Mouse (Mus musculus): ENCODE measurements at regions not wholly inside any gene's neighbourhood (a gene's known extent, or its start where the extent isn't known, plus 50 kb on each side); places are given as distances from the start of the nearest gene placed in this dataset.
A peak's percentile ranks its signal among the peaks of the same experiment; 100 is the strongest.

DNA sequence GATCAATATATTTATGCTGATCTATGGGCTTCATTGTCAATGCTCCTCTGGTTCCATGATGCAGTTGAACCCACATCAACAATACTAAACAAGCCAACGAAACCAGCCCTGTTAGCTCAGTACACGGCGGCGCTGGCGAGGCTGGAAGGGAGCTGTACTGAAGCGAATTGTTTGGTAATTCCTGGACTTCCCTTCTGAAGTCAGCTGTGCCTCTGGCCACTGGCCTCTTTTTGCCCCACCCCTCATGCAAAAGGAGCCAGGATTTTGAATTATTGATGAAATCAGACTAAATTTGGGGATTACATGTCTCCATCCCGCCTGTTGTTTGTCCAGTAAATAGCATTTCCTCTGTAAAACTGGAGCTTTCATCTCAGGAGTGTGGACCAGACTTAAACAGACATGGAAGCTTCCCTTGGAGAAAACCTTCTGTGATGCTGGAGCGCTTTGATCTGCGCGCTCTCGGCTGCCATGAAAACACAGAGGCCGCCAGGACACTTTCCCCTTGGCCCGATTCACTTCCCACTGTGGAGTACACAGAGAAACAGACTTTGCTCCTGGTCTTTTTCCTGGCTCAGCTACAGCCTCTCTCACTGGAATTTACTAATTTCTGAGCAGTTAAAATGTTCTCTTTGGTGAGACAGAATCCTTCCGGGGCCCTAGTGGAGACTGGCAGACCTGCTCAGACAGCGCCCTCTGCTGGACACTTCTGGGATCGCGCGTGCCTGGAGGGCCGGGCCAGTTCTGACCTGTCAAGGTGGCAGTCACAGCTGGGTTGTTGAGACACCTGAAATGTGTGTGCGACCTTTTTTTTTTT, 412.9 kb upstream of the Gm6657 start:
- no peak overlapping the region for H3K27ac ChIP-seq (ENCODE audit: insufficient read depth, low read depth, low read length, poor library complexity, severe bottlenecking)
- DNase-seq (ENCODE audit: low read depth, low spot score) = peak; percentile 64
- in situ Hi-C loops (cut with MboI; ENCODE audit: low sequenced_read_pairs in 2 of 2, unreplicated experiment in 2 of 2) = no loop called here
- no peaks in the 10 kb centered on the region for H3K9me3 ChIP-seq (ENCODE audit: control insufficient read depth, insufficient read depth, low read depth, low read length)
- TF ChIP-seq ZNF384 (IDR thresholded peaks at IDR 0.05; ENCODE audit: low read depth, low read length) = 0 out of 2 replicates have a peak, but pooled peaks have one; percentile 65
- TF ChIP-seq MAFK (IDR thresholded peaks at IDR 0.05; ENCODE audit: insufficient read depth, low read depth, low read length) = no peak
- TF ChIP-seq ZC3H11A (IDR thresholded peaks at IDR 0.05; ENCODE audit: borderline replicate concordance, low read depth, low read length) = peak; percentile 58; the same call in 1 of the 2 replicates
- 0 out of 2 replicates have a peak overlapping the region, but pooled peaks have one; percentile 38 for H3K9ac ChIP-seq (ENCODE audit: insufficient read depth, low read depth, low read length, poor library complexity, severe bottlenecking)
- H3K4me3 ChIP-seq (ENCODE audit: insufficient read depth in 1 of 2, low read depth in 1 of 2, low read length in 2 of 2, poor library complexity in 1 of 2, severe bottlenecking in 1 of 2) = peak overlapping the region; percentile 17 to 65
- H3K36me3 ChIP-seq (ENCODE audit: control insufficient read depth, insufficient read depth, low read length, poor library complexity, severe bottlenecking) = no peaks in the 10 kb centered on the region
- H3K4me1 ChIP-seq (ENCODE audit: control insufficient read depth in 2 of 2, insufficient read depth in 2 of 2, low read length in 2 of 2, poor library complexity in 1 of 2) = no peaks in the 10 kb centered on the region

- H3K4me3 ChIP-seq (ENCODE audit: insufficient read depth in 1 of 2, low read depth in 1 of 2, low read length in 2 of 2, poor library complexity in 1 of 2, severe bottlenecking in 1 of 2) = no peak overlapping the region
- no peak for TF ChIP-seq MAFK (IDR thresholded peaks at IDR 0.05; ENCODE audit: insufficient read depth, low read depth, low read length)
- TF ChIP-seq ZNF384 (IDR thresholded peaks at IDR 0.05; ENCODE audit: low read depth, low read length) = no peak
- TF ChIP-seq HCFC1 (IDR thresholded peaks at IDR 0.05; ENCODE audit: borderline replicate concordance, insufficient read depth, low read length) = no peak
- no peak for TF ChIP-seq CHD2 (IDR thresholded peaks at IDR 0.05; ENCODE audit: low read depth, low read length)
- no peak for TF ChIP-seq ZC3H11A (IDR thresholded peaks at IDR 0.05; ENCODE audit: borderline replicate concordance, low read depth, low read length)
- no peaks in the 10 kb centered on the region for H3K4me1 ChIP-seq (ENCODE audit: control insufficient read depth in 2 of 2, insufficient read depth in 2 of 2, low read length in 2 of 2, poor library complexity in 1 of 2)
- H3K27ac ChIP-seq (ENCODE audit: insufficient read depth, low read depth, low read length, poor library complexity, severe bottlenecking) = no peak overlapping the region
- no peak for DNase-seq (ENCODE audit: low read depth, low spot score)
- in situ Hi-C loops (cut with MboI; ENCODE audit: low sequenced_read_pairs in 2 of 2, unreplicated experiment in 2 of 2) = no loop called here
- H3K9me3 ChIP-seq (ENCODE audit: control insufficient read depth, insufficient read depth, low read depth, low read length) = no peaks in the 10 kb centered on the region
- H3K36me3 ChIP-seq (ENCODE audit: control insufficient read depth, insufficient read depth, low read length, poor library complexity, severe bottlenecking) = no peaks in the 10 kb centered on the region
- no peak overlapping the region for H3K9ac ChIP-seq (ENCODE audit: insufficient read depth, low read depth, low read length, poor library complexity, severe bottlenecking)
Measured at GRCm38 (mm10) chr12:77783909-77784308, 410.1 kb upstream of the Gm6657 start.

DNA sequence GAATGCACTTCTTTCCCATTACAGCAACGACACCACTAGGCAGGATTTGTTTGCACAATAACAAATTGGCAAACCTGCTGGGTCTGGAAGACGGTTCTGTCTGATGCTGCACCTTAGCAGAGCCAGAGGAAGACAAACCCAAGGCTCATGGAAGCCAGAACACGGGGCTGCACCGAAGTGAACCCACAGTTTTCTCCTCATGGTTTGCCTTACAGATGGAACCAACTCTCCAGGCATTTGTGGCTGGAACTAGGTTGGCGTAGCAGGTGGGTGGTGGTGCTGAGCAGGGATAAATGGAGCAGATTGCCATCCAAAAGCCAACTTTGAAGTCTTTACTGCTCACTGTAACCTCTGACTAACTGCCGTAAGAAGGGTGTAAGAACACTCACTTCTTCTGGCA, 408.4 kb upstream of the Gm6657 start:
- H3K4me3 ChIP-seq (ENCODE audit: insufficient read depth in 1 of 2, low read depth in 1 of 2, low read length in 2 of 2, poor library complexity in 1 of 2, severe bottlenecking in 1 of 2) = no peak overlapping the region
- H3K9me3 ChIP-seq (ENCODE audit: control insufficient read depth, insufficient read depth, low read depth, low read length) = no peaks in the 10 kb centered on the region
- H3K27ac ChIP-seq (ENCODE audit: insufficient read depth, low read depth, low read length, poor library complexity, severe bottlenecking) = no peak overlapping the region
- H3K9ac ChIP-seq (ENCODE audit: insufficient read depth, low read depth, low read length, poor library complexity, severe bottlenecking) = no peak overlapping the region
- TF ChIP-seq HCFC1 (IDR thresholded peaks at IDR 0.05; ENCODE audit: borderline replicate concordance, insufficient read depth, low read length) (no peak), ZC3H11A (IDR thresholded peaks at IDR 0.05; ENCODE audit: borderline replicate concordance, low read depth, low read length) (no peak), CHD2 (IDR thresholded peaks at IDR 0.05; ENCODE audit: low read depth, low read length) (no peak), ZNF384 (IDR thresholded peaks at IDR 0.05; ENCODE audit: low read depth, low read length) (no peak), MAFK (IDR thresholded peaks at IDR 0.05; ENCODE audit: insufficient read depth, low read depth, low read length) (no peak)
- DNase-seq (ENCODE audit: low read depth, low spot score) = no peak
- 0 out of 4 replicates have a peak, but pooled peaks cover 0 to 1% of the 10 kb centered on the region in 2 experiments for H3K4me1 ChIP-seq (ENCODE audit: control insufficient read depth in 2 of 2, insufficient read depth in 2 of 2, low read length in 2 of 2, poor library complexity in 1 of 2)
- no peaks in the 10 kb centered on the region for H3K36me3 ChIP-seq (ENCODE audit: control insufficient read depth, insufficient read depth, low read length, poor library complexity, severe bottlenecking)
- in situ Hi-C loops (cut with MboI; ENCODE audit: low sequenced_read_pairs in 2 of 2, unreplicated experiment in 2 of 2) = no loop called here

DNA sequence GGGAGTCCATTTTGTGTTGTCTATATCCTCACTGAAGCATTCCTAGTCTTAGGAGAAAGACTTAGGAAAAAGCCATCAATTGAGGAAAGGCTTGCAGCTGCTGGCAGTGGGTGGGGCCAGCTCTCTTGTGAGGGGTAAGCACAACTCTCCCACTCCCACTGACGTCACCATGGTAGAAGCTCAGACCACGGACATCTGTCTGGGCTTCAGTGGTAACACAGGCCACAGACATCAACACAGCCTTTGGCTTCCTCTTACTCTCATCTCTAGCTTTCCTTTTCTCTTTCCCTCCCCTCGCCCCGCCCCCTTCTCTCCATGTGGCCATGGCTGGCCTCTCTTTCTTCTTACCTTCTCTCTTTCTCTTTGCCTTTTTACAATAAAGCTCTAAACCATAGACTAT, 407.4 kb upstream of the Gm6657 start:
- H3K9me3 ChIP-seq (ENCODE audit: control insufficient read depth, insufficient read depth, low read depth, low read length) = no peaks in the 10 kb centered on the region
- H3K4me3 ChIP-seq (ENCODE audit: insufficient read depth in 1 of 2, low read depth in 1 of 2, low read length in 2 of 2, poor library complexity in 1 of 2, severe bottlenecking in 1 of 2) = no peak overlapping the region
- no peaks in the 10 kb centered on the region for H3K36me3 ChIP-seq (ENCODE audit: control insufficient read depth, insufficient read depth, low read length, poor library complexity, severe bottlenecking)
- no peak for TF ChIP-seq CHD2 (IDR thresholded peaks at IDR 0.05; ENCODE audit: low read depth, low read length)
- TF ChIP-seq ZC3H11A (IDR thresholded peaks at IDR 0.05; ENCODE audit: borderline replicate concordance, low read depth, low read length) = no peak
- no peak for TF ChIP-seq MAFK (IDR thresholded peaks at IDR 0.05; ENCODE audit: insufficient read depth, low read depth, low read length)
- 0 out of 4 replicates have a peak, but pooled peaks cover 0 to 2% of the 10 kb centered on the region in 2 experiments for H3K4me1 ChIP-seq (ENCODE audit: control insufficient read depth in 2 of 2, insufficient read depth in 2 of 2, low read length in 2 of 2, poor library complexity in 1 of 2)
- in situ Hi-C loops (cut with MboI; ENCODE audit: low sequenced_read_pairs in 2 of 2, unreplicated experiment in 2 of 2) = no loop called here
- H3K9ac ChIP-seq (ENCODE audit: insufficient read depth, low read depth, low read length, poor library complexity, severe bottlenecking) = no peak overlapping the region
- H3K27ac ChIP-seq (ENCODE audit: insufficient read depth, low read depth, low read length, poor library complexity, severe bottlenecking) = no peak overlapping the region
- DNase-seq (ENCODE audit: low read depth, low spot score) = no peak
